Mouse (Mus musculus) mouse embryonic stem cell (cell line): Measurements from ENCODE around the gene Ttll9.

ENCODE experiments used
- in situ Hi-C, 2 experiments: fragments of 300-500 bp; cut with MboI; formaldehyde crosslinking; loops; 1 replicate in 1 of 2; 3 replicates in 1 of 2; pipeline ENCODE4 v1.14.3; 2019 to 2020; ENCODE audit warnings: low sequenced_read_pairs in 2 of 2, low pct_unique_long_range_greater_than_20kb in 1 of 2, mixed read lengths in 1 of 2; ENCODE audit not compliant: unreplicated experiment in 1 of 2

The Ttll9 gene

DNA sequence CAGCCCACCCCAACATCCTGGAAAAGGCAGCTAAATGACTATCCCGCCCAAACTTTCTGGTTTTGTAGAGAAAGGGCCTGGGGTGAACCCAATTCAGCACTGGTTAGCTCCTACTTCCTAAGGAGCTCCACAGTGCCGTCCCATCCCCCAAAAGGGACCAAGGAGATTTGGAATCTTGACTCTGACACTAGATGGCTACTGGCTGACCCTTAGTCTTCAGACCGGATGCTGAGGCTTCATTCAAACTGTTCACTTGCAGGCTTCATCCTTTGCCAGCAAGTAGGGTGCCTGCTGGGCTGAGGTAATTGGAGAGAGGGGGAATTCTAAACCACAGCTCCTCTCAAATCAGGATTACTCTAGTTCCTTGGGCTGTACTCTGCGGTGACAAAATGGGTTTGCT, 70.7 kb downstream of the Ttll9 start:
- in situ Hi-C loops: no loop called here

DNA sequence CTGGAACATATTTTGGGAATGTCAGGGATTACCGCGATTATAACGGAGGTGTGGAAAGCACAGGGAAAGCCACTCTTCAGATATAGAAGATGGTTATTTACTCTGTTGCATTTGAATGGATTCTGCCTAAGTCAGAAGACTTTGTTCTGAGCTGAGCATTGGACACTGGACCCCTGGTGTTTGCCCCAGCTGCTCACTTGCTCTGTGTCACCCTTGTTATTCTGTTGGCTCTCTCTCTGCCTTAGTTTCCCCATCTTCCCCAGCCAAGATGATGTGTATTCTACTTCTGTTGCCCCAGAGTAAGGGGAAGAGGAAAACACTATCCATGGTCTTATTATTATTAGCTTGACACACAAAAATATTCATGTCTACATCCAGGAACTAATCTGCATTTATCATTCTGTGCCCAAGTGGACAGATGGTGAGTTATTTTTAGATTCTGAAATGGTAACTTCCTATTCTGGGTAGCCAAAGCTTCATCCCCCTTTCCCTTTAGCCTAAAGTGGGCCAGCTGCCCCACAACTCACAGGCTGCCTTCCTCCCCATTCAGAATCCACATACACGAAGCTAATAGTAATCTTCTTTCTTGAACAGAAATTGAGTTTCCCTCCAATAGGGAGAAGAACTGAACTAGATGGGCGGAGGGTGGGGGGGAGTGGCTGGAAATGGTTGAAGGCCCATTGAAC, 71.4 kb downstream of the Ttll9 start:
- in situ Hi-C loops: no loop called here

DNA sequence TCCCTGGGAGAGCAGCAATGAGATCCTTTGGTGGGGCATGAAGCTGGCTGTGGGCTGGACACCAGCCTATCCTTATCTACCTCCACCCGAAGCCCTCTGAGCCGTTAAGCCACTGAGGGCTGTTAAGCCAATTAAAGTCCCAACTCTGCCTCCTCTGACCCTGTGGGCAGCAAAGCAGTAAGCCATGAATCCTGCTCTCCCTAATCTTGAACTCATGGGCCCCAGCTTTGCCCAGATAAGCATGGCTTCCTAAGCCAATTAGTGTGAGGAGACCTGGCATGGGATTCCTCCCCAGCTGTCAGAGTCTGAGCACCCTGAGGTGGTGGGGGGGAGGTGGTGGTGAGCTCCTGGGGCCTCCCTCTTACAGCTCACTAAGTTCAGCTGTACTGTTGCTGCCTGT, 74.4 kb downstream of the Ttll9 start:
- in situ Hi-C loops: no loop called here

DNA sequence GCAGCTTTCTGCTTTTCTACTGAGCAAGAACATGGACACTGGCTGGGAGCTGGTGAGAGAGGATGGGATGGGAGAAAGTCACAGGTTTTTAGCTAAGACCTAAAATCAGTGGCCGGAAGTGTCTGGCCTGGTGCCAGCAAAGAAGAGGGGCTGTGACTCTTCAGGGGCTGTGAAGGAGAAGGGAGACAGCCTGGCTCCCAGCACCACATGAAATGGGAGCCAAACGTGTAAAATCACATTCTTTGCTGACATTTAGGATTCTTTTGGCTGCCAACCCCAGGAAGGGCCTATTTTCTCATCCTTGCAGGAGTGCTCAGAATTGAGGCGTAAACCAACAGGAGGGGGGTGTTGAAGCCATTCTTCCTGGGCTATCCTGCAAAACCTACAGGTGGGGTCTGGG, 81.6 kb downstream of the Ttll9 start:
- in situ Hi-C loops: loop anchor here in 1 of 2 experiments (10.0 kb wide), 1 partner anchor 129 kb away; the partner anchor contains the start of gene Mylk2

DNA sequence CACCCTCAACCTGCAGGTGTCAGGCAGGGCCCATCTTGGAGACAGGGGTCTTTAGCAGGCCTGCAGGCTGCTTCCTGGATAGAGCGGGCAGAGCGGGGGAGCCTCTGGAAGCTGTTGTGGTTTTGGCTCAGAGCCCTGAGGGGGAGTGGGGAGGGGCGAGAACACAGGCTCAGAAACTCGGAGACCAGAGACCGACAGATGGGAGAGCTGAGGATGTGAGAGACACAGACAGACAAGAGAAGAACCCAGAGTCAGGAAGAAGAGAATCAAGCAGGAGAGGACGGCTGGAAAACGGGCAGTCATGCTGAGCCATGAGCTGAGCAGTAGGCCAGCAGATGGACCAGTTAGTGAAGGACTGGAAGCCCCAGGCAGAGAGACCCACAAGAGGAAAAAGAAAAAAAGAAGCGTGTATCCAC, 83.6 kb downstream of the Ttll9 start:
- in situ Hi-C loops: loop anchor here in 1 of 2 experiments (10.0 kb wide), 1 partner anchor 131 kb away; the partner anchor contains the start of gene Mylk2

DNA sequence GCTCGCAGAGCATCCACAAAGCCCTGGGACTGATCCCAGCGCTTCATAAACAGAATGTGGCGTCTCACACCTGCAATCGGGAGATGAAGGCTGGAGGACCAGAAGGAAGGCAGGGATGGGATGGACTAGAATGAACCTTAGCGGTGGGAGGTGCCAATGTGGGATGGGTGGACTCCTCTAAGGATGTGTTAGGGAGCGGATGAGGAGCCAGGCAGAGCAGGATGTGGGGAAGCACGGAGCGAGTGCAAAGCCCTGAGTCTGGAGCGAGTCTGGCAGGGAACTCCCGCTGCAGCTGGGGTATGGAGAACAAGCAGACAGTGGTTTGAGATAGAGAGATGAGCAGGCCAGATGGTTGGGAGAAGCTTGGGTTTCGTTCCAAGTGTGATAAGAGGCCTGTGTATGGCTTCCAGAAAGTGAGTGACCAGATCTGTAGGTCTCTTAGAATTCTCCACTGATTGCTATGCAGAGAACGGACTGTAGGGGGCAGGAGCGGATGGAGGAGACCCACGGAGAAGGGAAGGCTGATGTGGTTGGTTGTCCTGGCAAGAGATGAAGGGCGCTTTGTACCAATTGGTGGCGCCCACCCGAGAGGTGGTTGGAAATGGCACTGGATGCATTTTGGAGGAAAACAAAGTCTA, 85.7 kb downstream of the Ttll9 start:
- in situ Hi-C loops: loop anchor here in 1 of 2 experiments (10.0 kb wide), 1 partner anchor 133 kb away; the partner anchor contains the start of gene Mylk2

DNA sequence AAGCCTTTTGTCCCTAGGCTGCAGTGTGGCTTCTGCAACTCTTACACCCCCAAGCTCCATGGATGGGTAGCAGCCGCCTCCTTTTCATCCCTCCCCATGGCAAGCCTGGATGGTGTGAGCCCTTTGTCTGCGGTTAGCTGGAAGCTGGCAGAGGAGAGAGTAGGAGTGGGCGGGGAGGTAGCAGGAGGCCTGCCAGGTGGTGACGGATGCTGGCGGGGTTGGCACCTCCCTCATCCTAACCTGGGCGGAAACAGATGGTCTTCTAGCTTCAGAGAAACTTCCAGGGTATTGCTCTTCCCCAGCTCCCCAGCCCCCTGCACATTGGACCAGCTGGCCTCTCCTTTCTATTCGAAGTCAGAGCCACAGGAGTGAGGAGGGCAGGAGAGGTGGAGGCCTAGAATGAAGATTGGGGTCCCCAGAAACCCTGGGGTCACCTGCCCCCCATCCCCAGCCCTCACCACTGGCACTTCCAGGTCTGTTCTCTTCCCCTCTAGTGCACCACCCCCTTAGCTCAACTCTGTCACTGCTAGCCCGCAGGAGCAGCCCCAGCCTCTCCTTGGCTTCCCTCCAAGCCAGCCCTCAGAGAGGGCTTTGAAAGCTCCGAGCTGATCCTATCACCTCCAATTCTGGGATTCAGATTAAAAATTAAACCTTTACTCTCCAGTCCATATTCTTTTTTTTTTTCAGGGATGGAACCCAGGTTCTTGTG, 87.2 kb downstream of the Ttll9 start:
- in situ Hi-C loops: loop anchor here in 1 of 2 experiments (10.0 kb wide), 1 partner anchor 135 kb away; the partner anchor contains the start of gene Mylk2

DNA sequence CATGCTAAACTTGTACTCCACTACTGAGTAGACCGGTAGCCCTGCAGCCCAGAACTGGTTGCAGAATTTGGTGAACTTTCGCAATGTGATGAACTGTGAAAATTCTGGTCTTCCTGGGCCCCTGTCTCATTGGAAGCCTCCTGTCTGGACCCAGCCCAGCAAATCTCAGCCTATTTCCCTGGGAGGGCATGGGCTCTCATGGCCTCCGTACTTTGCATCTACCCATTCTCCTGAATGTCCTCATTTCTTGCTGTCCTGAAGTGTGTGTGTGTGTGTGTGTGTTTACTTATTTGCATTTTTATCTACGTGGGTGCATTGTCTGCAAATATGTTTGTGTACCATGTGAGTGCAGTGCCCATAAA, 87.7 kb downstream of the Ttll9 start:
- in situ Hi-C loops: loop anchor here (10.0 kb wide), 1 partner anchor 135 kb away; the partner anchor contains the start of gene Mylk2 (in 2 of the 2)

DNA sequence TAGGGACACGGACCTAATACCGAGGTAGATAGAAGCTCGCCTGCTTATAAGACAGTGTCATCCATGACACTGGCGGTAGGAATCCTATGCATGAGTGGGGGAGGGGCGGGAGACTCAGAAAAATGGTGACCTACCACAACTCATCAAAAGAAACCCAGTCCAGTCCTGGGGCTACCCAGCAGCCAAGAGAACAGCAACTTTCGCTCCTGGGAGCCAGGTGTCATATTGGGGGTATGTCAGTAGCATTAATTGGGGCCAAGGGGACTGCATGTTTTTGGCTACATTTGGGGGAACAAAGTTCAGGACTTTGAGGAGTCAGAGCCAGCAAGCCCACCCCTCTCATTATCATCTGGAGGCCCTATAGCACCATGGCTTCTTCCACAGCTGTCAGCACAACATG, 88.8 kb downstream of the Ttll9 start:
- in situ Hi-C loops: loop anchor here in 1 of 2 experiments (10.0 kb wide), 1 partner anchor 136 kb away; the partner anchor contains the start of gene Mylk2

DNA sequence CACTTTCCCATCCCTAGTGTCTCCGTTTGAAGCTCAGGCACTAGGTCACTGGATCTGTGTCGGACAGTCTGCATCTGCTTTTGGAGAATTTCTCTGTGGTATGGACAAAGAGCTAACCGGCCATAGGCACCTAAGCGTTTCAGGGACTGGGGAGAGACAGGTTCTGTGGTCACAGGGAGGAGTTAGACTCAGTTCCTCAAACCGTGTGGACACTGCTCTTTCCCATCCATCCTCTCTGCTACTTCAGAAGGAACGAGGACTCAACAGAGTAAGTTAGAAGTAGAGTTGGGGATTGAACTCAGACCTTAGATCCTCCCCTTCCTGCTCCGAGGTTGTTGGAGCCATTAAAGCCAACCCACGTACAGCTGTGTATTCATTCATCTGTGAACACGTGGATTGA, 89.3 kb downstream of the Ttll9 start:
- in situ Hi-C loops: loop anchor here in 1 of 2 experiments (10.0 kb wide), 1 partner anchor 137 kb away; the partner anchor contains the start of gene Mylk2

DNA sequence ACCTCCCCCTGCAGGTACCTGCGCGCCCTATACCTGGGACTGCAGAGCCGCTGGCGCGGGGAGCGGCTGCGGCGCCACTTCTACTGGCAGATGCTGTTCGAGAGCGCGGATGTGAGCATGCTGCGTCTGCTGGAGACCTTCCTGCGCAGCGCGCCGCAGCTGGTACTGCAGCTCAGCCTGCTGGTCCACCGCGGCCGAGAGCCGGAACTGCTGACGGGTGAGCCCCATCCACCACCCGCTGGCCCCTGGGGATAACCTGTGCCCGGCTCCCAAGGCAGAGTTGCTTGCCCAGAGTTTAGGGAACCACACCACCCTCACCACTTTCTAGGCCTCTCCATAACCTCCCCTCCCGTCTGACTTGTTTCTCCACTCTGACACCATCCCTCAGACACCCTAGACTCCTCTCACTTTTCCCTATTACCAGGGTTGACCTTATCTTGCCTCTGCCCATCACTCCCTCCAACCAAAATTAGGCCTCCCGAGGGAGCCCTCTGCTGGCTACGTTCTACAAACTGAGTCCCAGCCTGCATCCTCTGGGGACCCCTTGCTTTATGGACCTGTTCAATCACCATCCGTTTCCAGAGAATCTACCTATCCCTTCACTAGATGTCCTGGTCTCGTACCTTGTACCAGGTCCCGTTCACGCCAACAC, 90.5 kb downstream of the Ttll9 start:
- in situ Hi-C loops: loop anchor here in 1 of 2 experiments (10.0 kb wide), 1 partner anchor 138 kb away; the partner anchor contains the start of gene Mylk2

DNA sequence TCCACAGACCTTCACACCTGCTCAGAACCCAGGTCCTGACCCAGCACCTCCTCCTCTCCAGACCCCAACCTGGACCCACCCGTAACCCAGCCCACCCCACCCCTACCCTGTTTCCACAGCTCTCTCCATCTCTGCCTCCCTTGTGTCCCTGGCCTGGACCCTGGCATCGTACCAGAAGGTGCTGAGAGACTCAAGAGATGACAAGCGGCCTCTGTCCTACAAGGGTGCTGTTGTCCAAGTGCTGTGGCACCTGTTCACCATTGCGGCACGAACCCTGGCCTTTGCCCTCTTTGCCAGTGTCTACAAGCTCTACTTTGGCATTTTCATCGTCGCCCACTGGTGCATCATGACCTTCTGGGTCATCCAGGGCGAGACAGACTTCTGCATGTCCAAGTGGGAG, 91.6 kb downstream of the Ttll9 start:
- in situ Hi-C loops: loop anchor here in 1 of 2 experiments (10.0 kb wide), 1 partner anchor 139 kb away; the partner anchor contains the start of gene Mylk2

DNA sequence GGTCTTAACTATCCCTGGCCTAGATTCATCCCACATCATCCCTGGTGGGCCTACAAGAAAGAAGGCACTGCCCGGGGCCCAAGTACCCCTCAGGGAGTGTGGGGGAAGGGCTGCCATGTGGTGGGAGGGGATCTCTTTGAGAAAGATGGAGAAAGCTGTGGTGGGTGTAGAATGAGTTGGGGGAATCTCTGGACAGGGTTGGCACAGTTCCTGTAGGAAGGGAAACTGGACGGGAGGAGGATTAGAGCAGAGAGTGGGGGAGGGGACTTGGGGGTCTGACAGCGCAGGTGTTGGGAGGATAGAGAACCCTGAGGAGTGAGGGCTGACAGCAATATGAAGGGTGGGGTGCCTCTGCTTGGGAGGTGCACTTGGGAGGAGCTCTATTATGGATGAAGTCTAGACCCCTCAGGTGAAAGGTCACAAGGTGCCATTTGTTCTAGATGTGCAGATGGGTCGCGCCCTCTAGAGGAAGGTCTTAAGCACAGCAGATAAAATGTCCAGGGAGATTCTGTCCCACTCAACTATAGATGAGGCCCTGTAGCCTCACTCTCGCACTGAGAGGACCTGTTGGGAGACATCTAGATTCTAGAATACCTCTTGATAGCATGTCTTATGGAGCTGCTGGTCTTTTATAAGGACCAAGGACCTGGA, 93.1 kb downstream of the Ttll9 start:
- in situ Hi-C loops: loop anchor here in 1 of 2 experiments (10.0 kb wide), 1 partner anchor 141 kb away; the partner anchor contains the start of gene Mylk2
